Mouse (Mus musculus) erythroblast, embryonic 14.5 days (primary cell): ENCODE results near the gene Trip12.

Source experiments
- GATA1 ChIP-seq: IDR thresholded peaks from 2 replicates; pipeline ENCODE4 v1.6.1; 2012; ENCODE audit warnings: low read length, inconsistent platforms, mixed read lengths
- TAL1 ChIP-seq: IDR thresholded peaks from 3 replicates; pipeline ENCODE4 v1.6.1; 2012; ENCODE audit warnings: low read length, inconsistent platforms, mixed read lengths

- no peak for TF ChIP-seq TAL1
- TF ChIP-seq GATA1 = no peak
Measured at GRCm38 (mm10) chr1:84881248-84882065, 41.1 kb upstream of the Trip12 start.
